Mouse (Mus musculus) small intestine, adult 2 months (tissue): Measurements from ENCODE around the gene Vmn1r224. TPM values are rescaled to one million over a fixed set of nuclear protein-coding genes. Genes with fewer than 3 reads are reported as not detected.

Experiments used
- H3K27ac ChIP-seq: fragments of 200-500 bp; 2 replicates; pipeline ENCODE4 v1.5.1; 2012; ENCODE audit warnings: low read depth, low read length, control low read depth, inconsistent platforms; ENCODE audit not compliant: insufficient read depth
- H3K27me3 ChIP-seq: fragments of 200-500 bp; 2 replicates; pipeline ENCODE4 v1.6.1; 2012; ENCODE audit warnings: mild to moderate bottlenecking, moderate library complexity, low read length, inconsistent platforms; ENCODE audit not compliant: control insufficient read depth, insufficient read depth
- H3K36me3 ChIP-seq: fragments of 200-500 bp; 2 replicates; pipeline ENCODE4 v1.6.1; 2012; ENCODE audit warnings: mild to moderate bottlenecking, low read length, control low read depth, inconsistent platforms; ENCODE audit not compliant: control insufficient read depth, insufficient read depth
- H3K4me1 ChIP-seq: fragments of 200-500 bp; 2 replicates; pipeline ENCODE4 v1.6.1; 2012; ENCODE audit warnings: low read length, inconsistent platforms, mixed read lengths; ENCODE audit not compliant: control insufficient read depth, insufficient read depth, insufficient read length
- H3K4me3 ChIP-seq: fragments of 200-500 bp; 2 replicates; pipeline ENCODE4 v1.5.1; 2012; ENCODE audit warnings: low read depth, mild to moderate bottlenecking, control low read depth, inconsistent platforms, low read length, moderate library complexity
- CTCF ChIP-seq: fragments of 200-500 bp; IDR thresholded peaks from 2 replicates; pipeline ENCODE4 v1.5.1; 2012; ENCODE audit warnings: low read depth, mild to moderate bottlenecking, control low read depth, inconsistent platforms, low read length, moderate library complexity, mixed read lengths; ENCODE audit not compliant: insufficient replicate concordance, insufficient read length; ENCODE audit errors: extremely low read depth
- POLR2A ChIP-seq: fragments of 200-500 bp; IDR thresholded peaks from 2 replicates; pipeline ENCODE4 v1.6.1; 2012; ENCODE audit warnings: low read depth, mild to moderate bottlenecking, control low read depth, inconsistent platforms, low read length, moderate library complexity
- WGBS: fragments of 180-500 bp; shearing (Covaris S2); methylation state at CpG from one replicate; pipeline ENCODE4 v1.1.7; 2018; 5-methylcytosine and 5-hydroxymethylcytosine counted together
- polyA plus RNA-seq: library from polyadenylated mRNA; depleted of rRNA; stranded (reverse); fragments of >200 nt; gene quantifications from 2 replicates; pipeline ENCODE4 v1.2.3, GENCODE M21; 2012; rRNA removed

Vmn1r224 gene
- not detected in 2 replicates for polyA plus RNA-seq

- Histone ChIP-seq H3K36me3 (no peaks in the 10 kb centered on the region), H3K4me1 (no peaks in the 10 kb centered on the region), H3K27ac (no peak within 1 kb of the TSS), H3K4me3 (no peak within 1 kb of the TSS), H3K27me3 (no peaks in the 10 kb centered on the region)
- TF ChIP-seq CTCF: no peak
- TF ChIP-seq POLR2A: no peak
- WGBS: 25% methylated on average over 1 of the region's 1 CpGs
These were observed at the start of gene Vmn1r224 for GRCm38 (mm10) chr17:20413846-20414245. Gene Vmn1r224, plus strand, starts transcription at chr17:20414146.

GRCm38 (mm10) chr17:20399105-20399504 is 14.8 kb upstream of the Vmn1r224 start:
- WGBS: 26% methylated on average over 2 of the region's 2 CpGs
- Histone ChIP-seq H3K27ac (no peak overlapping the region), H3K4me3 (no peak overlapping the region), H3K27me3 (no peaks in the 10 kb centered on the region), H3K4me1 (no peaks in the 10 kb centered on the region), H3K36me3 (no peaks in the 10 kb centered on the region)
- TF ChIP-seq CTCF (no peak), POLR2A (no peak)

DNA sequence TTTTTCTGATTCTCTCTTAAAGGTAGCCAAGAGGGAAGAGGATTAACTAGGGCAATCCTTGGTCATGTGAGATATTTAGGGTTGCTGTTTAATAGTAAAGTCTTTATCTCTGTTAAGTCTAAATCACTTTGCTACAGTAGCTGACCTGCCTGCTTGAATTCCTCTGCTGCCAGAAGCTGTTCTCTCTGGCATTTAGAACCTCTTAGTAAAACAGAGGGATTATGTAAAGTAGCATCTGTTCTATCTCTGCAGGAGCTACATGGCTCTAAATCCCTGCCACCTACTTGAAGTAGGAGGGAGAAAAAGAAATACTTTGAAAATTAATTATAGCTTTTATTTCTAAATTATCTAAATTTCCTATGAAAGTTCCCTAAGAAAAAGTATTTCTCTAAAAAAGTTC is 25.3 kb downstream of the Vmn1r224 start:
- no peak overlapping the region for H3K27ac ChIP-seq
- TF ChIP-seq CTCF (no peak), POLR2A (no peak)
- H3K4me1 ChIP-seq: no peaks in the 10 kb centered on the region
- H3K27me3 ChIP-seq: no peaks in the 10 kb centered on the region
- no peak overlapping the region for H3K4me3 ChIP-seq
- H3K36me3 ChIP-seq: no peaks in the 10 kb centered on the region

GRCm38 (mm10) chr17:20473311-20473710 is 59.4 kb downstream of the Vmn1r224 start:
- no peak overlapping the region for H3K27ac ChIP-seq
- H3K27me3 ChIP-seq: no peaks in the 10 kb centered on the region
- H3K36me3 ChIP-seq: no peaks in the 10 kb centered on the region
- H3K4me1 ChIP-seq: no peaks in the 10 kb centered on the region
- WGBS: 72% methylated on average over 3 of the region's 3 CpGs
- TF ChIP-seq POLR2A: no peak
- TF ChIP-seq CTCF: no peak
- H3K4me3 ChIP-seq: no peak overlapping the region

Other genes starting within 250 kb of the Vmn1r224 start
- gene Fpr-rs6, start 231.0 kb upstream of the Vmn1r224 start, polyA plus RNA-seq: not detected in 2 replicates
- gene Vmn2r105, start 179.1 kb upstream of the Vmn1r224 start, polyA plus RNA-seq: not detected in 2 replicates
- gene Vmn2r106, start 128.6 kb upstream of the Vmn1r224 start, polyA plus RNA-seq: not detected in 2 replicates
- not detected in 2 replicates for gene Vmn2r107, start 68.9 kb upstream of the Vmn1r224 start, polyA plus RNA-seq
- not detected in 2 replicates for gene Vmn2r108, start 67.2 kb downstream of the Vmn1r224 start, polyA plus RNA-seq
- not detected in 2 replicates for gene Vmn1r225, start 84.0 kb downstream of the Vmn1r224 start, polyA plus RNA-seq
- not detected in 2 replicates for gene Vmn2r109, start 150.6 kb downstream of the Vmn1r224 start, polyA plus RNA-seq
- not detected in 2 replicates for gene Vmn2r110, start 182.3 kb downstream of the Vmn1r224 start, polyA plus RNA-seq
- gene Fpr-rs3, start 210.7 kb downstream of the Vmn1r224 start, polyA plus RNA-seq: not detected in 2 replicates